ENCODE assay signal across 9 mouse cellular contexts in genomic region chr11:101687351-101688301, GRCm38 (mm10). TPM values are rescaled to one million over a fixed set of nuclear protein-coding genes. Genes with fewer than 3 reads are reported as not detected.
DNase-seq lines count a peak whose midpoint lies in the region; ATAC-seq lines count a peak whose summit lies in the region.
"Had no signal": no experiment of that assay in that cellular context is flagged by ENCODE, and none has a peak within 500 bp of the region (broad histone marks: within the 10 kb centered on the region; RNA-seq: fewer than 3 reads in every experiment).

No protein-coding gene starts in this region.

- no peaks in the 10 kb centered on the region for H3K36me3 ChIP-seq in midbrain, embryonic 14.5 days (ENCODE audit: control insufficient read depth, insufficient read depth, low read length)
- no peaks in the 10 kb centered on the region for H3K36me3 ChIP-seq in midbrain, embryonic 11.5 days (ENCODE audit: control insufficient read depth, insufficient read depth, low read length)
- H3K36me3 ChIP-seq in forebrain, embryonic 15.5 days: no peaks in the 10 kb centered on the region
- no peaks in the 10 kb centered on the region for H3K36me3 ChIP-seq in heart, embryonic 15.5 days
- no peaks in the 10 kb centered on the region for H3K36me3 ChIP-seq in midbrain, embryonic 16.5 days (ENCODE audit: control insufficient read depth, insufficient read depth, low read length)
- H3K36me3 ChIP-seq: limb, embryonic 12.5 days had no signal

- no peak overlapping the region for H3K9ac ChIP-seq in midbrain, embryonic 14.5 days (replicated peaks; ENCODE audit: low read length)
- H3K9ac ChIP-seq in midbrain, embryonic 11.5 days (ENCODE audit: low read length): no peak overlapping the region
- 0 out of 2 replicates have a peak overlapping the region, but pooled peaks have one; percentile 28 for H3K9ac ChIP-seq in forebrain, embryonic 15.5 days (replicated peaks)
- 0 out of 2 replicates have a peak overlapping the region, but pooled peaks have one; percentile 11 for H3K9ac ChIP-seq in heart, embryonic 15.5 days
- no peak overlapping the region for H3K9ac ChIP-seq in midbrain, embryonic 16.5 days (ENCODE audit: low read depth, low read length)
- H3K9ac ChIP-seq: limb, embryonic 12.5 days had no signal

- ATAC-seq in midbrain, embryonic 14.5 days (ENCODE audit: low FRiP score, low TSS enrichment): no peak
- no peak for ATAC-seq in midbrain, embryonic 11.5 days (ENCODE audit: low FRiP score)
- peak; percentile 77 for ATAC-seq in forebrain, embryonic 15.5 days (replicated peaks)
- ATAC-seq in heart, embryonic 15.5 days (replicated peaks; ENCODE audit: insufficient number of reproducible peaks, insufficient read depth, low FRiP score, low read depth): peak; percentile 76
- ATAC-seq in midbrain, embryonic 16.5 days: peak; percentile 45; the same call in 1 of the 2 replicates

- H3K4me3 ChIP-seq in midbrain, embryonic 14.5 days (replicated peaks; ENCODE audit: low read depth, low read length): no peak overlapping the region
- no peak overlapping the region for H3K4me3 ChIP-seq in midbrain, embryonic 11.5 days (ENCODE audit: low read depth, low read length)
- H3K4me3 ChIP-seq in forebrain, embryonic 15.5 days: no peak overlapping the region
- no peak overlapping the region for H3K4me3 ChIP-seq in heart, embryonic 15.5 days
- H3K4me3 ChIP-seq in midbrain, embryonic 16.5 days (ENCODE audit: low read depth, low read length): no peak overlapping the region
- H3K4me3 ChIP-seq: limb, embryonic 12.5 days had no signal

- no peak overlapping the region for H3K4me2 ChIP-seq in midbrain, embryonic 14.5 days (ENCODE audit: low read length)
- H3K4me2 ChIP-seq in midbrain, embryonic 11.5 days: no peak overlapping the region
- H3K4me2 ChIP-seq in forebrain, embryonic 15.5 days (replicated peaks): peak overlapping the region; percentile 23
- peak overlapping the region; percentile 48 for H3K4me2 ChIP-seq in heart, embryonic 15.5 days
- H3K4me2 ChIP-seq in midbrain, embryonic 16.5 days (ENCODE audit: low read length): 0 out of 2 replicates have a peak overlapping the region, but pooled peaks have one; percentile 3
- H3K4me2 ChIP-seq: limb, embryonic 12.5 days had no signal

- H3K4me1 ChIP-seq in midbrain, embryonic 14.5 days (ENCODE audit: control insufficient read depth, insufficient read depth, low read length): peaks cover 7% of the 10 kb centered on the region; the same call in 1 of the 2 replicates
- 0 out of 2 replicates have a peak, but pooled peaks cover 3% of the 10 kb centered on the region for H3K4me1 ChIP-seq in midbrain, embryonic 11.5 days (ENCODE audit: control insufficient read depth, insufficient read depth, low read length)
- H3K4me1 ChIP-seq in forebrain, embryonic 15.5 days: peaks cover 50% of the 10 kb centered on the region
- H3K4me1 ChIP-seq in heart, embryonic 15.5 days (replicated peaks): peaks cover 16% of the 10 kb centered on the region
- 0 out of 2 replicates have a peak, but pooled peaks cover 2% of the 10 kb centered on the region for H3K4me1 ChIP-seq in midbrain, embryonic 16.5 days (ENCODE audit: control insufficient read depth, insufficient read depth, low read length)

- H3K9me3 ChIP-seq in midbrain, embryonic 14.5 days (ENCODE audit: control insufficient read depth, low read length): no peaks in the 10 kb centered on the region
- no peaks in the 10 kb centered on the region for H3K9me3 ChIP-seq in midbrain, embryonic 11.5 days (ENCODE audit: control insufficient read depth, low read length)
- H3K9me3 ChIP-seq in forebrain, embryonic 15.5 days: no peaks in the 10 kb centered on the region
- no peaks in the 10 kb centered on the region for H3K9me3 ChIP-seq in heart, embryonic 15.5 days (replicated peaks)
- no peaks in the 10 kb centered on the region for H3K9me3 ChIP-seq in midbrain, embryonic 16.5 days (replicated peaks; ENCODE audit: control insufficient read depth, low read length, poor library complexity, severe bottlenecking)
- H3K9me3 ChIP-seq: limb, embryonic 12.5 days had no signal

- WGBS in midbrain, embryonic 14.5 days: 59% methylated on average over 13 of the region's 13 CpGs
- WGBS in midbrain, embryonic 11.5 days: 67% methylated on average over 13 of the region's 13 CpGs
- 36% methylated on average over 13 of the region's 13 CpGs for WGBS in forebrain, embryonic 15.5 days
- WGBS in heart, embryonic 15.5 days: 27% methylated on average over 13 of the region's 13 CpGs
- WGBS in midbrain, embryonic 16.5 days: 59% methylated on average over 13 of the region's 13 CpGs

- H3K27me3 ChIP-seq in midbrain, embryonic 14.5 days (ENCODE audit: control insufficient read depth, insufficient read depth, low read length): no peaks in the 10 kb centered on the region
- H3K27me3 ChIP-seq in midbrain, embryonic 11.5 days (ENCODE audit: control insufficient read depth, insufficient read depth, low read length): no peaks in the 10 kb centered on the region
- H3K27me3 ChIP-seq in forebrain, embryonic 15.5 days: no peaks in the 10 kb centered on the region
- no peaks in the 10 kb centered on the region for H3K27me3 ChIP-seq in heart, embryonic 15.5 days
- no peaks in the 10 kb centered on the region for H3K27me3 ChIP-seq in midbrain, embryonic 16.5 days (ENCODE audit: control insufficient read depth, insufficient read depth, low read depth, low read length)
- H3K27me3 ChIP-seq: limb, embryonic 12.5 days had no signal

- DNase-seq in midbrain, embryonic 14.5 days: peak; percentile 41
- no peak for DNase-seq in midbrain, embryonic 11.5 days (ENCODE audit: low spot score, missing footprints)
- DNase-seq in layer of hippocampus, postnatal 10 days (ENCODE audit: low spot score in 2 of 2): peak; percentile 62 to 69
- DNase-seq in urinary bladder, postnatal 10 days (ENCODE audit: low spot score): peak; percentile 21
- no peak for DNase-seq in thymus, postnatal 0 days (ENCODE audit: low spot score)

- H3K27ac ChIP-seq in midbrain, embryonic 14.5 days (replicated peaks; ENCODE audit: low read depth, low read length): no peak overlapping the region
- no peak overlapping the region for H3K27ac ChIP-seq in midbrain, embryonic 11.5 days (ENCODE audit: low read depth, low read length)
- H3K27ac ChIP-seq in forebrain, embryonic 15.5 days (replicated peaks): peak overlapping the region; percentile 91
- peak overlapping the region; percentile 73 for H3K27ac ChIP-seq in heart, embryonic 15.5 days
- peak overlapping the region; percentile 48; the same call in 1 of the 2 replicates for H3K27ac ChIP-seq in midbrain, embryonic 16.5 days (ENCODE audit: low read length)
- H3K27ac ChIP-seq: limb, embryonic 12.5 days had no signal

RNA-seq across cellular contexts. Expression of gene Arl4d, which starts 22.3 kb away (rescaled TPM):
- polyA plus RNA-seq in midbrain, embryonic 14.5 days (2014; fragmentation: Nextera tagmentation; extraction: Ambion mirVana): 3.9 and 4.5 TPM in 2 replicates
- polyA plus RNA-seq in midbrain, embryonic 11.5 days (2014; fragmentation: Nextera tagmentation; extraction: Ambion mirVana): 3.9 and 4.4 TPM in 2 replicates
- 45.8 TPM in 2 replicates for polyA plus RNA-seq in forebrain, embryonic 15.5 days (2015; fragmentation: Nextera tagmentation; extraction: Ambion mirVana)
- polyA plus RNA-seq in heart, embryonic 15.5 days (2015; fragmentation: Nextera tagmentation; extraction: Ambion mirVana): 6.1 and 7.2 TPM in 2 replicates
- 10 to 100 TPM; 12.1 to 13.3 TPM for total RNA-seq in layer of hippocampus, postnatal 10 days (2021)
- 6.2 and 6.8 TPM in 2 replicates for polyA plus RNA-seq in midbrain, embryonic 16.5 days (2015; fragmentation: Nextera tagmentation; extraction: Ambion mirVana)
- polyA plus RNA-seq in thymus, postnatal 0 days (2015; fragmentation: Nextera tagmentation; extraction: Ambion mirVana): 3.0 and 3.1 TPM in 2 replicates

RNA-seq across cellular contexts. Expression of gene Dhx8, which starts 45.1 kb away (rescaled TPM):
- 29.2 and 35.4 TPM in 2 replicates for polyA plus RNA-seq in midbrain, embryonic 14.5 days (2014; fragmentation: Nextera tagmentation; extraction: Ambion mirVana)
- polyA plus RNA-seq in midbrain, embryonic 11.5 days (2014; fragmentation: Nextera tagmentation; extraction: Ambion mirVana): 39.2 and 41.1 TPM in 2 replicates
- 39.3 and 40.0 TPM in 2 replicates for polyA plus RNA-seq in forebrain, embryonic 15.5 days (2015; fragmentation: Nextera tagmentation; extraction: Ambion mirVana)
- polyA plus RNA-seq in heart, embryonic 15.5 days (2015; fragmentation: Nextera tagmentation; extraction: Ambion mirVana): 17.2 and 20.8 TPM in 2 replicates
- total RNA-seq in layer of hippocampus, postnatal 10 days (2021): 10 to 100 TPM; 31.3 to 32.3 TPM
- 32.0 and 34.3 TPM in 2 replicates for polyA plus RNA-seq in midbrain, embryonic 16.5 days (2015; fragmentation: Nextera tagmentation; extraction: Ambion mirVana)
- 42.9 and 53.5 TPM in 2 replicates for polyA plus RNA-seq in thymus, postnatal 0 days (2015; fragmentation: Nextera tagmentation; extraction: Ambion mirVana)

Comparison
In these comparisons a context has a peak if more than half of its experiments do, and no peak if none do; other contexts are left out.
1. ATAC-seq: peak in forebrain, embryonic 15.5 days (single experiment), heart, embryonic 15.5 days (single experiment) and midbrain, embryonic 16.5 days (single experiment); none in midbrain, embryonic 14.5 days (single experiment) and midbrain, embryonic 11.5 days (single experiment).
2. DNase-seq: peak in midbrain, embryonic 14.5 days (single experiment), layer of hippocampus, postnatal 10 days (2 of 2) and urinary bladder, postnatal 10 days (single experiment); none in midbrain, embryonic 11.5 days (single experiment) and thymus, postnatal 0 days (single experiment).
3. H3K27ac ChIP-seq: peak in forebrain, embryonic 15.5 days (single experiment), heart, embryonic 15.5 days (single experiment) and midbrain, embryonic 16.5 days (single experiment); none in midbrain, embryonic 14.5 days (single experiment) and midbrain, embryonic 11.5 days (single experiment).
4. H3K4me2 ChIP-seq: peak in forebrain, embryonic 15.5 days (single experiment), heart, embryonic 15.5 days (single experiment) and midbrain, embryonic 16.5 days (single experiment); none in midbrain, embryonic 14.5 days (single experiment) and midbrain, embryonic 11.5 days (single experiment).
5. H3K9ac ChIP-seq: peak in forebrain, embryonic 15.5 days (single experiment) and heart, embryonic 15.5 days (single experiment); none in midbrain, embryonic 14.5 days (single experiment), midbrain, embryonic 11.5 days (single experiment) and midbrain, embryonic 16.5 days (single experiment).